Mouse (Mus musculus): ENCODE data around the gene Gm45837.

DNA sequence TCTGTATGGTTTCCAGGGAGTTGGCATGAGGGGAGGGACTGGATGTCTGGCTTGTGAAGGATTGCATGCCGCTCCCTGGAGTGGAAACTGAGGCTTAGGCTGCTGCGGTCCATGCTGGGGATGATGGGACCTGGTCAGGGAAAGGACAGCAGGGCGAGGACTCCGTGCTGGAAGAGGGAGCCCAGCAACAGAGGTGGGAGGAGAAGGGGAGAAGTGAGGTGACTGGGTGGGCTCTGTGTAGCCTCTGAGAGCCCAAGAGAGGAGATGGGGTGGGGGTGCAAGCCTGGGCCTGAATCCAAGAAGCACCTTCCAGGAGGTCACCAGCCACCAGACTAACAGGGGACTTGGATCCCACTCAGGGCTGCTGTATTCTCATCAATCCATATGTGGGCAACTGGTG is 45.6 kb downstream of the Gm45837 start:
- TF ChIP-seq CTCF (IDR thresholded peaks at IDR 0.05; ENCODE audit: low read depth, low read length) (no peak), POLR2A (IDR thresholded peaks at IDR 0.05; ENCODE audit: extremely low read depth, insufficient read depth, low read length) (no peak)

All from liver, adult 2 months (tissue).